Mouse (Mus musculus): ENCODE measurements around the gene Hk2.

GRCm38 (mm10) chr6:82750063-82750462 lies 24.2 kb downstream of the Hk2 start:
- TF ChIP-seq CTCF (IDR thresholded peaks at IDR 0.05; ENCODE audit: low read depth, low read length), result no peak
- no peak for TF ChIP-seq POLR2A (IDR thresholded peaks at IDR 0.05; ENCODE audit: borderline replicate concordance, low read depth, low read length)

All from bone marrow macrophage, adult 2 months (primary cell).